Mouse (Mus musculus) myocyte (in vitro differentiated cells): ENCODE measurements at regions not wholly inside any gene's neighbourhood (a gene's known extent, or its start where the extent isn't known, plus 50 kb on each side); places are given as distances from the start of the nearest gene placed in this dataset.

ENCODE experiments used
- CEBPB ChIP-seq: IDR thresholded peaks from 2 replicates; pipeline ENCODE4 v1.6.1; 2011; ENCODE audit warnings: mild to moderate bottlenecking, moderate library complexity; ENCODE audit not compliant: poor library complexity, insufficient read depth, severe bottlenecking
- E2F4 ChIP-seq: IDR thresholded peaks from one replicate; pipeline ENCODE4 v1.6.1; 2011; ENCODE audit warnings: mild to moderate bottlenecking, control low read depth, moderate library complexity; ENCODE audit not compliant: insufficient read depth
- MAX ChIP-seq: IDR thresholded peaks from one replicate; pipeline ENCODE4 v1.6.1; 2011; ENCODE audit warnings: low read depth, mild to moderate bottlenecking, control low read depth
- MYOD1 ChIP-seq, 3 experiments: IDR thresholded peaks; one replicate each; pipeline ENCODE4 v1.6.1; 2011; ENCODE audit warnings: control low read depth in 2 of 3, low read depth in 2 of 3, mild to moderate bottlenecking in 2 of 3, moderate library complexity in 1 of 3; ENCODE audit not compliant: insufficient read length in 2 of 3, control insufficient read depth in 1 of 3
- MYOG ChIP-seq, 3 experiments: IDR thresholded peaks; one replicate each; pipeline ENCODE4 v1.6.1; 2011; ENCODE audit warnings: control low read depth in 2 of 3, low read depth in 2 of 3, mild to moderate bottlenecking in 2 of 3; ENCODE audit not compliant: insufficient read length in 2 of 3, control insufficient read depth in 1 of 3, insufficient read depth in 1 of 3
- POLR2A ChIP-seq: IDR thresholded peaks from one replicate; pipeline ENCODE4 v1.6.1; 2011; ENCODE audit warnings: low read depth, mild to moderate bottlenecking, control low read depth, moderate library complexity; ENCODE audit not compliant: insufficient read length
- POLR2AphosphoS2 ChIP-seq: IDR thresholded peaks from one replicate; pipeline ENCODE4 v1.6.1; 2011; ENCODE audit warnings: low read depth, control low read depth; ENCODE audit not compliant: insufficient read length
- REST ChIP-seq: IDR thresholded peaks from one replicate; pipeline ENCODE4 v1.6.1; 2011; ENCODE audit warnings: mild to moderate bottlenecking, control low read depth, moderate library complexity; ENCODE audit not compliant: insufficient read depth, insufficient read length
- SRF ChIP-seq: IDR thresholded peaks from one replicate; pipeline ENCODE4 v1.6.1; 2011; ENCODE audit warnings: low read depth; ENCODE audit not compliant: control insufficient read depth, insufficient read length
- TCF12 ChIP-seq: IDR thresholded peaks from one replicate; pipeline ENCODE4 v1.6.1; 2011; ENCODE audit warnings: mild to moderate bottlenecking, control low read depth; ENCODE audit not compliant: poor library complexity, insufficient read depth, severe bottlenecking

- TF ChIP-seq CEBPB (no peak), POLR2A (no peak), MAX (no peak), REST (no peak), TCF12 (no peak), E2F4 (no peak), POLR2AphosphoS2 (no peak), SRF (no peak), MYOD1 (IDR thresholded peaks at IDR 0.05; ENCODE audit: control insufficient read depth in 1 of 3, insufficient read length in 2 of 3, low read depth in 2 of 3) (no peak), MYOG (IDR thresholded peaks at IDR 0.05; ENCODE audit: control insufficient read depth in 1 of 3, insufficient read depth in 1 of 3, insufficient read length in 2 of 3, low read depth in 2 of 3) (no peak)
Observed at GRCm38 (mm10) chr9:9547121-9547520, 308.2 kb upstream of the Arhgap42 start.
